Mouse (Mus musculus): Measurements from ENCODE around the gene Ctsll3. TPM values are rescaled to one million over a fixed set of nuclear protein-coding genes. Genes with fewer than 3 reads are reported as not detected.

Gene Ctsll3
- polyA plus RNA-seq, 1 experiment from 2014 or later: not detected

DNA sequence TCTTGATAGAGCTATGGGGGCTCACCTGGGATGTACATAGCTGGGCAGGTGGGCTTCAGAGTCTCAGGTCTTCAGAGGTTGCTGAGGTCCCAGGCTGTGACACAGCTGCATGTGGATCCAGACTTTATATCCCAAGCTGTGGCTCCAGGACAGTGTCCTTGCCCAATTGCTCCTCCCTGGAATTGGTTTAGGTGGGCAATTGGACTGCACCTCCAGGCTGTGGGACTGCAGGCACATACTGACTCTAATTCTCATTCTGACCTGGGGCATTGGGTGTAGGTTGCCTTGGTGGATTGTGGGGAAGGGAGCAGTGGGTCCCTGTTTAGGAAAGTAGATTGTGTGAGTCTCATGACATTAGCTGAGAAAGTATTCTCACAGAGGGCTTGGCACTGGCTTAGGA lies 16.4 kb downstream of the Ctsll3 start, which contains the start of gene BC051665:
TSS of gene BC051665 (minus strand) at position 101 of the 400 bp plus-strand sequence.
- H3K27me3 ChIP-seq (replicated peaks): no peaks in the 10 kb centered on the region
- no peaks in the 10 kb centered on the region for H3K9me3 ChIP-seq (replicated peaks)
- no peak within 1 kb of the TSS for H3K27ac ChIP-seq
- no peak for ATAC-seq
- no peaks in the 10 kb centered on the region for H3K4me1 ChIP-seq
- H3K4me3 ChIP-seq: no peak within 1 kb of the TSS
- no peaks in the 10 kb centered on the region for H3K36me3 ChIP-seq
- H3K4me2 ChIP-seq: no peak within 1 kb of the TSS
- no peak within 1 kb of the TSS for H3K9ac ChIP-seq

- H3K4me2 ChIP-seq: no peak overlapping the region
- H3K4me1 ChIP-seq: no peaks in the 10 kb centered on the region
- WGBS (ENCODE audit: insufficient replicate concordance): 75% methylated on average over 7 of the region's 7 CpGs
- no peak overlapping the region for H3K27ac ChIP-seq
- H3K27me3 ChIP-seq (replicated peaks): no peaks in the 10 kb centered on the region
- ATAC-seq: no peak
- H3K4me3 ChIP-seq: no peak overlapping the region
- H3K36me3 ChIP-seq: no peaks in the 10 kb centered on the region
- H3K9ac ChIP-seq: no peak overlapping the region
- H3K9me3 ChIP-seq (replicated peaks): no peaks in the 10 kb centered on the region
Observed at GRCm38 (mm10) chr13:60783301-60783700, 19.3 kb downstream of the Ctsll3 start.

DNA sequence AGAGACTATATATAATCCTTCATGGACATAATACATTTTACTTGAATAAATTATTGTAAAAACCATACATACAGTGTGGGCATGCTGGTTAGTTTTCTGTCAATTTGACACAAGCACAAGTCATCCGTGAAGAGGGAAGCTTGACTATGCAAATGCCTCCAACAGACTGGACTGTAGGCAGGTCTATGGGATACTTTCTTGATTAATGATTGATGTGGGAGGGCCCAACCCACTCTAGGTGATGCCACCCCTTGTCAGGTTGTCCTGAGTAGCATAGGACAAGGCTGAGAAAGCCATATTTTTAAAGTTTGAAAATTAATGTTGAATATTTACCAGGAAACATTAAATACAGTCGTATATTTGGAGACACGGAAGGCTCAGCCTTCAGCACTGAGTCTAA lies 22.1 kb downstream of the Ctsll3 start:
- no peak overlapping the region for H3K4me2 ChIP-seq
- no peaks in the 10 kb centered on the region for H3K27me3 ChIP-seq (replicated peaks)
- H3K4me3 ChIP-seq: no peak overlapping the region
- H3K4me1 ChIP-seq: no peaks in the 10 kb centered on the region
- no peak overlapping the region for H3K27ac ChIP-seq
- no peaks in the 10 kb centered on the region for H3K36me3 ChIP-seq
- WGBS (ENCODE audit: insufficient replicate concordance): 63% methylated on average over 3 of the region's 3 CpGs
- no peak overlapping the region for H3K9ac ChIP-seq
- H3K9me3 ChIP-seq (replicated peaks): no peaks in the 10 kb centered on the region
- no peak for ATAC-seq

GRCm38 (mm10) chr13:60761161-60761560 lies 41.5 kb downstream of the Ctsll3 start:
- 90% methylated on average over 17 of the region's 17 CpGs for WGBS (ENCODE audit: insufficient replicate concordance)
- Histone ChIP-seq H3K4me1 (no peaks in the 10 kb centered on the region), H3K9me3 (replicated peaks) (no peaks in the 10 kb centered on the region), H3K27ac (no peak overlapping the region), H3K36me3 (peaks cover 35% of the 10 kb centered on the region), H3K9ac (no peak overlapping the region), H3K27me3 (replicated peaks) (no peaks in the 10 kb centered on the region), H3K4me2 (no peak overlapping the region), H3K4me3 (no peak overlapping the region)
- no peak for ATAC-seq

GRCm38 (mm10) chr13:60760392-60760791 lies 42.3 kb downstream of the Ctsll3 start:
- H3K27ac ChIP-seq: no peak overlapping the region
- ATAC-seq: no peak
- no peak overlapping the region for H3K4me2 ChIP-seq
- no peaks in the 10 kb centered on the region for H3K9me3 ChIP-seq (replicated peaks)
- no peaks in the 10 kb centered on the region for H3K27me3 ChIP-seq (replicated peaks)
- H3K36me3 ChIP-seq: peaks cover 35% of the 10 kb centered on the region
- 80% methylated on average over 12 of the region's 12 CpGs for WGBS (ENCODE audit: insufficient replicate concordance)
- H3K9ac ChIP-seq: no peak overlapping the region
- H3K4me1 ChIP-seq: no peaks in the 10 kb centered on the region
- no peak overlapping the region for H3K4me3 ChIP-seq

DNA sequence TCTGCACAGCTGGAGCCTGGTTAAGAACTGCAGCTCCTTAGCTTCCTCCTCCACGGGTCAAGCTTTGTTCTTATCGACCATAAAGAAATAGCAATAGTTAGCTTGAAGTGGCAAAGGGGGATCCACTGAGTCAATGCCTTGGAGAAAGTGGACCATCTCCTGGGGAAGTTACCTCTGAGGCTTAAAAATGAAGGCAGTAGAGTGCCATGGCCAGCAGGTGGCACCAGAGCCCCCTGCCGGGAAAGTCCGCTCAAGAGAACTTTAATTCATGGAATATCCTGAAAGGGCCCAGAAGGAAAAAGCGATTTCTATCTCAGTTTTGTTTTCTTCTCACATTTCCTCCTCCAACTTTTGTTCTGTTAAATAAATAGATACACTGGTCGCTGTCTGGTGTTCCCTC lies 43.5 kb downstream of the Ctsll3 start:
- 43% methylated on average over 6 of the region's 6 CpGs for WGBS (ENCODE audit: insufficient replicate concordance)
- Histone ChIP-seq H3K27me3 (replicated peaks) (no peaks in the 10 kb centered on the region), H3K4me1 (no peaks in the 10 kb centered on the region), H3K9ac (no peak overlapping the region), H3K4me2 (no peak overlapping the region), H3K9me3 (replicated peaks) (no peaks in the 10 kb centered on the region), H3K4me3 (no peak overlapping the region), H3K36me3 (peaks cover 36% of the 10 kb centered on the region), H3K27ac (no peak overlapping the region)
- no peak for ATAC-seq

GRCm38 (mm10) chr13:60757292-60757691 lies 45.4 kb downstream of the Ctsll3 start:
- peaks cover 50% of the 10 kb centered on the region for H3K36me3 ChIP-seq
- H3K27ac ChIP-seq: no peak overlapping the region
- no peaks in the 10 kb centered on the region for H3K9me3 ChIP-seq (replicated peaks)
- H3K4me3 ChIP-seq: no peak overlapping the region
- no peak overlapping the region for H3K4me2 ChIP-seq
- 70% methylated on average over 13 of the region's 13 CpGs for WGBS (ENCODE audit: insufficient replicate concordance)
- no peaks in the 10 kb centered on the region for H3K4me1 ChIP-seq
- no peak for ATAC-seq
- no peaks in the 10 kb centered on the region for H3K27me3 ChIP-seq (replicated peaks)
- no peak overlapping the region for H3K9ac ChIP-seq

- H3K27ac ChIP-seq: no peak overlapping the region
- 65% methylated on average over 2 of the region's 2 CpGs for WGBS (ENCODE audit: insufficient replicate concordance)
- no peak overlapping the region for H3K4me2 ChIP-seq
- no peak overlapping the region for H3K9ac ChIP-seq
- no peak overlapping the region for H3K4me3 ChIP-seq
- peaks cover 52% of the 10 kb centered on the region for H3K36me3 ChIP-seq
- ATAC-seq: no peak
- no peaks in the 10 kb centered on the region for H3K9me3 ChIP-seq (replicated peaks)
- no peaks in the 10 kb centered on the region for H3K4me1 ChIP-seq
- no peaks in the 10 kb centered on the region for H3K27me3 ChIP-seq (replicated peaks)
Observed at GRCm38 (mm10) chr13:60755251-60755650, 47.4 kb downstream of the Ctsll3 start.

- 77% methylated on average over 6 of the region's 6 CpGs for WGBS (ENCODE audit: insufficient replicate concordance)
- peaks cover 64% of the 10 kb centered on the region for H3K36me3 ChIP-seq
- H3K27me3 ChIP-seq (replicated peaks): no peaks in the 10 kb centered on the region
- H3K4me2 ChIP-seq: no peak overlapping the region
- H3K4me1 ChIP-seq: no peaks in the 10 kb centered on the region
- no peak overlapping the region for H3K9ac ChIP-seq
- no peak for ATAC-seq
- no peaks in the 10 kb centered on the region for H3K9me3 ChIP-seq (replicated peaks)
- H3K27ac ChIP-seq: no peak overlapping the region
- no peak overlapping the region for H3K4me3 ChIP-seq
Observed at GRCm38 (mm10) chr13:60753216-60753615, 49.4 kb downstream of the Ctsll3 start.

- no peak overlapping the region for H3K4me3 ChIP-seq
- peaks cover 64% of the 10 kb centered on the region for H3K36me3 ChIP-seq
- no peak overlapping the region for H3K27ac ChIP-seq
- no peak overlapping the region for H3K9ac ChIP-seq
- H3K4me1 ChIP-seq: peaks cover 12% of the 10 kb centered on the region
- H3K9me3 ChIP-seq (replicated peaks): no peaks in the 10 kb centered on the region
- H3K27me3 ChIP-seq (replicated peaks): no peaks in the 10 kb centered on the region
- 85% methylated on average over 7 of the region's 7 CpGs for WGBS (ENCODE audit: insufficient replicate concordance)
- no peak overlapping the region for H3K4me2 ChIP-seq
- ATAC-seq: no peak
Observed at GRCm38 (mm10) chr13:60750930-60751329, 51.7 kb downstream of the Ctsll3 start.

DNA sequence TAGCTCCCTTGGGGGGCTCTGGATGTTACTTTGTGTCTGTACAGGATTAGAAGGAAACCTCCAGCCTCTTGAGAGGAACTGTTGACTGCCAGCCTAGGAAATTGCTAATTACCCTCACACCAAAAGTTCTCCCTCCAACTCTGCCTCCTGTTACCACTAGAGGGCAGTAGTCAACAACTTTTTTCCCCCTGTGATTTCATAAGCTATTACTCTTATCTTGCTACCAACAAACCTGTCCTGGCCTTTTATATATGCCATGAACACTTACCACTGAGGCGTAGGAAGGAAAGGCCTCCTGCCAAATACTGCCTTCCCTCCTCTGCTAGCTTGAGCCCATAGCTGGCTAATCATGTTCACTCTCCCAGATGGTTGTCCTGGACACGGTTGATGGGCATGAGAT lies 54.1 kb downstream of the Ctsll3 start:
- no peak overlapping the region for H3K4me2 ChIP-seq
- no peak overlapping the region for H3K27ac ChIP-seq
- WGBS (ENCODE audit: insufficient replicate concordance): 76% methylated on average over 2 of the region's 2 CpGs
- H3K27me3 ChIP-seq (replicated peaks): no peaks in the 10 kb centered on the region
- no peak for ATAC-seq
- H3K9me3 ChIP-seq (replicated peaks): no peaks in the 10 kb centered on the region
- H3K36me3 ChIP-seq: peaks cover 57% of the 10 kb centered on the region
- H3K4me3 ChIP-seq: no peak overlapping the region
- H3K9ac ChIP-seq: no peak overlapping the region
- peaks cover 36% of the 10 kb centered on the region for H3K4me1 ChIP-seq
